Mouse (Mus musculus): ENCODE data around the gene Spdye4b.

The Spdye4b gene

GRCm38 (mm10) chr5:143213832-143214231 is 33.0 kb downstream of the Spdye4b start:
- no peak for DNase-seq (ENCODE audit: low spot score in 2 of 2)

- no peak for DNase-seq (ENCODE audit: low spot score in 2 of 2)
These were observed 40.2 kb downstream of the Spdye4b start for GRCm38 (mm10) chr5:143220996-143221395.

DNA sequence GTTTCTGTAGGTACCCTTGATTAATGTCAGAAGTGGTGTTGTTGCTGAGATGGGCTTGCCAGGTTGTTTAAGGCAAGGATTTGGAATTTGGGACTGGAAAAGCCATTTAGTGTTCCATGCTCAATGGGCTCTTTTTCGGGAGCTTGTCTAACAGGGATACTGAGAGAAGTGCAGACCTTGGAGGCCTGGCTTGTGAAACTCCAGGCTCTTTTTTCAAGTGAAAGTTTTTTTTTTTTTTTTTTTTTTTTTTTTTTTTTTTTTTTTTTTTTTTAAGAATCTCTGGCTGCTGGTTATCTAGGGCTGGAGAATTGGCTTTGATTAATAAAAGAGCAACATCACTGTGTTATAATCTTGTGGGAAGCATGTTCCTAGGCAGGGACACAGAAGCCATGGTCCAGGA is 41.5 kb downstream of the Spdye4b start:
- DNase-seq (ENCODE audit: low spot score in 2 of 2) = no peak

DNA sequence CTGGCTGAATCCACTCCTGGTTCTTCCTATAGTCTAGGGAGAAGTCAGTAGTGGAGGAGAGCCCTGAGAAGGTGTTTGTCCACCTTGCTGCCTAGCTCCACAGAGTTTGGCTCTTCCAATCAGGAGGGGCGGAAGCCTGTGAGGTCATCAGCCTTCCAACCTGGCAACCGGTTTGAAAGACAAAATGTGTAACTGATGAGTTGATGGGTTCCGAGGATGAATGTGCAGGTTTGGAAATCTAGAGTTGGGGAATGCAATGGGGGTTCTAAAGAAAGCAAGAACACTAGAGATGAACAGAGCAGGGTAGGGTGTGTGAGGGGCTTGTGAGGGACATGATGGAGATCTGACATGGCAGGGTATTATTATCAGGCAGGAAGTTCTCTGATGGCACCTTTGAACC is 46.0 kb downstream of the Spdye4b start, which contains the start of gene Spdye4a:
TSS of gene Spdye4a (minus strand) at position 101 of the 400 bp plus-strand sequence.
- no peak for DNase-seq (ENCODE audit: low spot score in 2 of 2)

- peak; percentile 98 for DNase-seq (ENCODE audit: low spot score in 2 of 2)
These were observed 54.3 kb downstream of the Spdye4b start, which contains the start of gene Zfp12 for GRCm38 (mm10) chr5:143235028-143235693. Gene Zfp12, plus strand, starts transcription at chr5:143235163.

DNA sequence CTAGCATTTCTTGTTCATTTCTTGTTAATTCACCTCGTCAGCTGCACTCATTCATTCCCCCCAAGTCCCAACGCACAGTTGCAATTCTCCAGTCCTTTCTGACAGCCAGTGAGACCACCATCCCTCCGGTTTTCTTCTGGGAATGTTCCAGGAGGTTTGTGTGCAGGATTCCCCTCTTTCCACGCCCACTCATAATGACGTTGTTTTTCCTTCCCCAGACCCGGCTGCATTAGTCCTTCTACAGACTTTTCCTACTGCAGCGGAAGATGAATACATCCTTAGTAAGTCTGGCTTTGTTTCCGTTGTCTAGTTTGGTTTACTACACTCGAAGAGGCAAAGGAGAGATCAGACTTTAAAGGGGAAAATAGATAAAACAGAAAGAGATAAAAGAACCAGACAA is 55.2 kb downstream of the Spdye4b start:
- DNase-seq (ENCODE audit: low spot score in 2 of 2) = no peak

DNA sequence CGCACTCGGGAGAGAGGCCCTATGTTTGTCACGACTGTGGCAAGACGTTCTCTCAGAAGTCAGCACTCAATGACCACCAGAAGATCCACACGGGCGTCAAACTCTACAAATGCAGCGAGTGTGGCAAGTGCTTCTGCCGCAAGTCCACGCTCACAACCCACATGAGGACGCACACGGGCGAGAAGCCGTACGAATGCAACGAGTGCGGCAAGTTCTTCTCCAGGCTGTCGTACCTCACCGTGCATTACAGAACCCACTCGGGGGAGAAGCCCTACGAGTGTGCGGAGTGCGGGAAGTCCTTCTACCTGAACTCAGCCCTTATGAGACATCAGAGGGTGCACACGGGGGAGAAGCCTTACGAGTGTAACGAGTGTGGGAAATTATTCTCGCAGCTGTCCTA is 64.1 kb downstream of the Spdye4b start:
- DNase-seq (ENCODE audit: low spot score in 2 of 2) = no peak

DNA sequence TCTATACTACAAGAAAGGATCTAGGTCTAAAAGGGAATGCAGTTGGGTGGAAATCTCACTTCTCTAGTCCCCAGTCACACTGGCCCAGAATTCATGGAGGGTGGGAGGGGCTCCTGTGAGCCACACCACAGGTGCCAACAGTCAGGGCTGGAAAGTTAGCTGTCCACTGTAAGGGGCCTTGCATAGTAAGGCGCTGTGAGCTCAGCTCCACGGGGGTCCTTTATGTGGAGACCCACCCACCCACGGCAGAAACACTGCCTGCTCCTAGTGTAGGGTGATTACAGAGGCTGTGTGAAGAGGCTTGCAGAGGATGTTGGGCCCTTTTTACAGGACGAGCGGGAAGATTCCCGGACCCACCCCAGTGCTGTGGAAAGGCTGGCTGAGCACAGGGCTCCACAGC is 71.2 kb downstream of the Spdye4b start:
- peak in 1 of 2 experiments; percentile 32 for DNase-seq (ENCODE audit: low spot score in 2 of 2)

DNA sequence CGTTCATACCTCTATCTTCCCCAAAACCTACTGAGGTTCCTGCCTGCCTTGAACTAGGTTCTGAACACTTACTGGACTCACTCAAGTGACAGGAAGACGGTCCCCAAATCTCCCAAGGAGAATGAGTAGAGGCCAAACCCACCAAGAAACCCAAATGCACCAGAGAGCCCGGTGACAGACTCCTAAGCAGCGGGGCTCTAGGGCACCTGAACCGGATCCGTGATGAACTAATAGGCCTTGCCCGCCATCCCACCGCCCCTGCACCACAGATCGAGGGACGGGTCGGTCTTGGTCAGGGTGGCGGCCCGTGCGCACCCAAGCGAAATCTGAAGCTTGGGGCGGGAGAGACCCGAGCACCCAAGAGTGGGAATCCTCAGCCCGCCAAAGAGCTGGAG is 72.0 kb downstream of the Spdye4b start:
- DNase-seq (ENCODE audit: low spot score in 2 of 2) = no peak

DNA sequence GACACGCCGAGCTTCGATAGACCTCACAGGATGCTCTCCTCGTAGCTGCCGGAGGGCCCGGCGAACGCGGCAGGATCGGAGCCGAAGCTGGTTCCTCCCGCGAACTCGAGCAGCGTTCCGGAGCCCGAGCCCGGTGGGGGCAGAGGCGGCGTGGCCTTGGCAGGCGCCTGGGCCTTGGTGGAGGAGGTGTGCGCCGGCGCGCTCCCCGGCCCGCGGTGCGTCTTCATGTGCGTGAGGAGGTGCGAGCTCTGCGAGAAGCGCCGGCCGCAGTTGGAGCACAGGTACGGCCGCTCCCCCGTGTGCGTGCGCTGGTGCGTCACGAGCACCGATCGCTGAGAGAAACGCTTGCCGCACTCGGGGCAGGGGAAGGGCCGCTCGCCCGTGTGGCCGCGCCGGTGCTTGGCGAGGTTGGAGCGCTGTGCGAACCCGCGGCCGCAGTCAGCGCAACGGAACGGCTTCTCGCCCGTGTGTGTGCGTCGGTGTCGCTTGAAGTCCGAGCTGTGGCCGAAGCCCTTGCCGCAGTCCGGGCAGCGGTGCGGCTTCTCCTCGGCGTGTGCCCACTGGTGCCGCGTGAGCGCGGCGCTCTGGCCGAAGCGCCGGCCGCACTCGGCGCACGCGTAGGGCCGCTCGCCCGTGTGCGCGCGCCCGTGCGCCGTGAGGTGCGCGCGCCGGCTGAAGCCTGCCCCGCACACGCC is 72.5 kb downstream of the Spdye4b start:
- DNase-seq (ENCODE audit: low spot score in 2 of 2) = peak in 1 of 2 experiments; percentile 54

- no peak for DNase-seq (ENCODE audit: low spot score in 2 of 2)
These were observed 73.2 kb downstream of the Spdye4b start for GRCm38 (mm10) chr5:143253881-143254486.

Data from right cerebral cortex, postnatal 10 days (tissue).